Mouse (Mus musculus): ENCODE data around the gene Cep170b. TPM values are rescaled to one million over a fixed set of nuclear protein-coding genes. Genes with fewer than 3 reads are reported as not detected.

Cep170b gene
- polyA plus RNA-seq, 1 experiment = 22.8 TPM

DNA sequence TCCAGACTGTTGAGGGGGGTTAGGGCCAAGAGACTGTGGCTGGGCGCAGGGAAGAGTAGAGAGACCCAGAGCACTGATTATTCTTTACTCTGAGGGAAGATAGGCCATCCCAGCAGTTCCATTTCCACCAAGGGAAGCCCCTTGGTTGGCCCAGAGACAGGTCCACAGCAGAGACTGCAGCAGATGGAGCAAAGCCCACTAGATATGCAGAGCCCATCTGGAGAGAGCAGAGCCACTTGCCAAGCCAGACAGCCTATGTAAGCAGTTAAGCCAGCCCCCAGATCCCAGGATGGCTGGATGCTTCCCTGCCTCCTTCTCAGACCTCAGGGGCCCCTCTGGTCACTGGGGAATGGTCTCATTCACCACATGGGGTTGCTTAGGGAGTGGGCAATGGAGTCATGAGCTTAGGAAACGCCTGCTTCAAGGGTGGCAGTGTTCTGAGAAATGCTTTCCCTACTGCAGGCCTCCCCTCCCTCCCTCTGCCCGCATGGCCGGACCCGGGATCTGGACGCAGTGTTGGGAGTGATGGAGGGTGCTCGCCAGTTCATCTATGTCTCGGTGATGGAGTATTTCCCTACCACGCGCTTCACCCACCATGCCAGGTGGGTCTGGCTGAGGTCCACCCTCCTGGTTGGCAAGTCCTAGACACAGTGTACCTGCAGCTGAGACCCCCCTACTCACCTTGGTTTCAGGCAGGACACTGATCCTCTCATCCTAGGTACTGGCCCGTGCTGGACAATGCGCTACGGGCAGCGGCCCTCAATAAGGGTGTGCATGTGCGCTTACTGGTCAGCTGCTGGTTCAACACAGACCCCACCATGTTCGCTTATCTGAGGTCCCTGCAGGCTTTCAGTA is 47.0 kb downstream of the Cep170b start:
- Histone ChIP-seq H3K4me2 (ENCODE audit: low read depth) (no peak overlapping the region), H3K27me3 (ENCODE audit: control insufficient read depth, insufficient read depth, insufficient read length) (no peaks in the 10 kb centered on the region), H3K4me3 (no peak overlapping the region), H3ac (ENCODE audit: control insufficient read depth, insufficient read length) (no peak overlapping the region), H3K79me2 (ENCODE audit: control insufficient read depth, insufficient read depth) (no peaks in the 10 kb centered on the region), H3K36me3 (ENCODE audit: control insufficient read depth, insufficient read depth) (no peaks in the 10 kb centered on the region)
- no peak for TF ChIP-seq E2F4 (IDR thresholded peaks at IDR 0.05; ENCODE audit: insufficient read depth)
- TF ChIP-seq TCF12 (IDR thresholded peaks at IDR 0.05; ENCODE audit: insufficient read depth, poor library complexity, severe bottlenecking) = no peak
- no peak for TF ChIP-seq USF1 (IDR thresholded peaks at IDR 0.05; ENCODE audit: low read depth)
- no peak for TF ChIP-seq CEBPB (IDR thresholded peaks at IDR 0.05; ENCODE audit: insufficient read depth, poor library complexity, severe bottlenecking)
- no peak for TF ChIP-seq MYOG (IDR thresholded peaks at IDR 0.05; ENCODE audit: control insufficient read depth in 1 of 3, insufficient read depth in 1 of 3, insufficient read length in 2 of 3, low read depth in 2 of 3)
- TF ChIP-seq SRF (IDR thresholded peaks at IDR 0.05; ENCODE audit: control insufficient read depth, insufficient read length, low read depth) = no peak
- TF ChIP-seq TCF3 (IDR thresholded peaks at IDR 0.05; ENCODE audit: insufficient read length, low read depth) = no peak
- no peak for TF ChIP-seq POLR2AphosphoS2 (IDR thresholded peaks at IDR 0.05; ENCODE audit: insufficient read length, low read depth)
- no peak for TF ChIP-seq POLR2A (IDR thresholded peaks at IDR 0.05; ENCODE audit: insufficient read length, low read depth)

DNA sequence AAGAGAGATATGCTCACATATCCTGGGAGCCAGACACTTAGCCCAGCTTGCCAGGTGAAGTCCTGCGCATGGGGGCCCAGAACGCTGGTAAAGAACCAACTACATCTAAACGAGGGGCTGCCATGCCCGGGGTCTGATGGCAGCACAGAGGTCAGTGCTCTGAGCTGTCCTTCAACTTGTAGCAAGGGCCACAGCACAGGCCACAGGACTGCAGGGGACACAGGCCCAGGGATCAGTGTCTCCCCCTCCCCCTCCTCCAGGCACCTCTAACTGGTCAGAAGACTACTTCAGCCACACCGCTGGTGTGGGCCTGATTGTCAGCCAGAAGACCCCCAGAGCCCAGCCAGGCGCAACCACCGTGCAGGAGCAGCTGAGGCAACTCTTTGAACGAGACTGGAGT is 47.9 kb downstream of the Cep170b start:
- no peaks in the 10 kb centered on the region for H3K79me2 ChIP-seq (ENCODE audit: control insufficient read depth, insufficient read depth)
- H3K4me2 ChIP-seq (ENCODE audit: low read depth) = no peak overlapping the region
- H3K4me3 ChIP-seq = no peak overlapping the region
- no peaks in the 10 kb centered on the region for H3K27me3 ChIP-seq (ENCODE audit: control insufficient read depth, insufficient read depth, insufficient read length)
- no peak for TF ChIP-seq E2F4 (IDR thresholded peaks at IDR 0.05; ENCODE audit: insufficient read depth)
- no peak for TF ChIP-seq TCF12 (IDR thresholded peaks at IDR 0.05; ENCODE audit: insufficient read depth, poor library complexity, severe bottlenecking)
- TF ChIP-seq USF1 (IDR thresholded peaks at IDR 0.05; ENCODE audit: low read depth) = no peak
- no peak for TF ChIP-seq SRF (IDR thresholded peaks at IDR 0.05; ENCODE audit: control insufficient read depth, insufficient read length, low read depth)
- TF ChIP-seq MYOG (IDR thresholded peaks at IDR 0.05; ENCODE audit: control insufficient read depth in 1 of 3, insufficient read depth in 1 of 3, insufficient read length in 2 of 3, low read depth in 2 of 3) = no peak
- no peak for TF ChIP-seq REST (IDR thresholded peaks at IDR 0.05; ENCODE audit: insufficient read depth, insufficient read length)
- no peak for TF ChIP-seq CEBPB (IDR thresholded peaks at IDR 0.05; ENCODE audit: insufficient read depth, poor library complexity, severe bottlenecking)
- no peak for TF ChIP-seq MYOD1 (IDR thresholded peaks at IDR 0.05; ENCODE audit: control insufficient read depth in 1 of 3, insufficient read length in 2 of 3, low read depth in 2 of 3)
- TF ChIP-seq POLR2A (IDR thresholded peaks at IDR 0.05; ENCODE audit: insufficient read length, low read depth) = no peak
- no peak for TF ChIP-seq MAX (IDR thresholded peaks at IDR 0.05; ENCODE audit: low read depth)
- no peak for TF ChIP-seq TCF3 (IDR thresholded peaks at IDR 0.05; ENCODE audit: insufficient read length, low read depth)
- TF ChIP-seq POLR2AphosphoS2 (IDR thresholded peaks at IDR 0.05; ENCODE audit: insufficient read length, low read depth) = no peak
- H3K36me3 ChIP-seq (ENCODE audit: control insufficient read depth, insufficient read depth) = no peaks in the 10 kb centered on the region
- no peak overlapping the region for H3ac ChIP-seq (ENCODE audit: control insufficient read depth, insufficient read length)

DNA sequence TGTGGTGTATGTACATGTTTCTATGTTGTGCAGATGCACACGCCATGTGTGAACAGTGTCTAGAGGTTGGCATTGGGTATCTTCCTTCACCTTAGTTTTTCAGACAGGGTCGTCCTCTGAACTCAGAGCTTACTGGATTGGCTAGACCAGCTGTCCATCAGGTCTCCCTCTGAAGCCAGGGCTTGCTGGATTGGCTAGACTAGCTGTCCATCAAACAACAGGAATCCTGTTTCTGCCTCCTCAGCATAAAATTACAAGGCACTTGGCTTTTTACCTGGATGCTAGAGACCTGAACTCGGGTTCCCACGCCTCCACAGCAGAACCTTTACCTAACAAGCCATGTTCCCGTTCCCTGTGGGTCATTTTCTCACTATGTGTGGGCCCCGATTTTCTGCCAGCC is 48.8 kb downstream of the Cep170b start:
- Histone ChIP-seq H3K36me3 (ENCODE audit: control insufficient read depth, insufficient read depth) (peaks cover 2% of the 10 kb centered on the region), H3K4me2 (ENCODE audit: low read depth) (no peak overlapping the region), H3ac (ENCODE audit: control insufficient read depth, insufficient read length) (no peak overlapping the region), H3K27me3 (ENCODE audit: control insufficient read depth, insufficient read depth, insufficient read length) (no peaks in the 10 kb centered on the region), H3K4me3 (no peak overlapping the region), H3K79me2 (ENCODE audit: control insufficient read depth, insufficient read depth) (no peaks in the 10 kb centered on the region)
- TF ChIP-seq REST (IDR thresholded peaks at IDR 0.05; ENCODE audit: insufficient read depth, insufficient read length) (no peak), CEBPB (IDR thresholded peaks at IDR 0.05; ENCODE audit: insufficient read depth, poor library complexity, severe bottlenecking) (no peak), E2F4 (IDR thresholded peaks at IDR 0.05; ENCODE audit: insufficient read depth) (no peak)

DNA sequence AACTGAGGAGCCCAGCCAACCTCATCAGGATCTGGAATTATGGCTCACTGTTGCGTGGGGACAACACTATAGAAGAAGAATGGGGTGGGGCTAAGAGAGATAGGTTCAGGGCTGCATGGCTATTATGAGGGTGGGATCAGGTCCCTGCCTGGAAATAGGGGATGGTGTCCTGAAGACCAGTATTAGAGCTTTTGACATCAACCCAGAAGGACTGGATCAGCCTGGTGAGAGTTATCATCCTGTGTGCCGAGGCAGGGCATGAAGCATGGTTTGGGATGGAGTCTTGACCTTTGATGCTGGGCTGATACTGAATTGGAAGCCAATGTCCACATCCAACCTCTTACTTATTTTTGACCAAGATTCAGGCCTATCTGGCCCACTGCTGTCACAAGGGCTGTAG is 49.5 kb downstream of the Cep170b start:
- no peak overlapping the region for H3ac ChIP-seq (ENCODE audit: control insufficient read depth, insufficient read length)
- H3K4me3 ChIP-seq = no peak overlapping the region
- H3K27me3 ChIP-seq (ENCODE audit: control insufficient read depth, insufficient read depth, insufficient read length) = no peaks in the 10 kb centered on the region
- TF ChIP-seq POLR2A (IDR thresholded peaks at IDR 0.05; ENCODE audit: insufficient read length, low read depth) (no peak), TCF12 (IDR thresholded peaks at IDR 0.05; ENCODE audit: insufficient read depth, poor library complexity, severe bottlenecking) (no peak), POLR2AphosphoS2 (IDR thresholded peaks at IDR 0.05; ENCODE audit: insufficient read length, low read depth) (no peak), MAX (IDR thresholded peaks at IDR 0.05; ENCODE audit: low read depth) (no peak), SRF (IDR thresholded peaks at IDR 0.05; ENCODE audit: control insufficient read depth, insufficient read length, low read depth) (no peak), REST (IDR thresholded peaks at IDR 0.05; ENCODE audit: insufficient read depth, insufficient read length) (no peak), E2F4 (IDR thresholded peaks at IDR 0.05; ENCODE audit: insufficient read depth) (no peak), CEBPB (IDR thresholded peaks at IDR 0.05; ENCODE audit: insufficient read depth, poor library complexity, severe bottlenecking) (no peak), TCF3 (IDR thresholded peaks at IDR 0.05; ENCODE audit: insufficient read length, low read depth) (no peak), MYOD1 (IDR thresholded peaks at IDR 0.05; ENCODE audit: control insufficient read depth in 1 of 3, insufficient read length in 2 of 3, low read depth in 2 of 3) (no peak)
- H3K79me2 ChIP-seq (ENCODE audit: control insufficient read depth, insufficient read depth) = no peaks in the 10 kb centered on the region
- H3K36me3 ChIP-seq (ENCODE audit: control insufficient read depth, insufficient read depth) = peaks cover 8% of the 10 kb centered on the region
- H3K4me2 ChIP-seq (ENCODE audit: low read depth) = no peak overlapping the region

DNA sequence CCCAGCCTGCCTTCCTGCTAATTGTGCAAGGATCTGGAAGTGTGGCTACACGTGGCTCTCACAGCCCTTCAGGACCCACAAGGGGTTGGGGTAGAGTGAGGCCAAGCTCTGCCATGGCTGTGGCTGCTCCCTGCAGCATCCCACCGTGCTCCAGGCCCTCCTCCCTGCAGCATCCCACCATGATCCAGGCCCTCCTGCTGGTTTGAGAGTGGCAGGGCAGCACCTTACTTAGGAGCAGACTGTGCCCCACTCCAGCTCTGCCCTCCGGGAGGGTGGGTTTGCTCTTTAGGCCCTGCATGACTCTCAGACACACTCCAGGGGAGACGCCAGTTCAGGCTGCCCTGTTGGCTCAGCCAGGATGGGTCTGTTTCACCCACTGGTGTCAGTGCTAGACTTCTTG is 50.1 kb downstream of the Cep170b start:
- peaks cover 15% of the 10 kb centered on the region for H3K36me3 ChIP-seq (ENCODE audit: control insufficient read depth, insufficient read depth)
- H3K4me3 ChIP-seq = no peak overlapping the region
- H3K27me3 ChIP-seq (ENCODE audit: control insufficient read depth, insufficient read depth, insufficient read length) = no peaks in the 10 kb centered on the region
- no peak overlapping the region for H3K4me2 ChIP-seq (ENCODE audit: low read depth)
- no peaks in the 10 kb centered on the region for H3K79me2 ChIP-seq (ENCODE audit: control insufficient read depth, insufficient read depth)
- no peak for TF ChIP-seq TCF3 (IDR thresholded peaks at IDR 0.05; ENCODE audit: insufficient read length, low read depth)
- TF ChIP-seq MAX (IDR thresholded peaks at IDR 0.05; ENCODE audit: low read depth) = no peak
- TF ChIP-seq MYOG (IDR thresholded peaks at IDR 0.05; ENCODE audit: control insufficient read depth in 1 of 3, insufficient read depth in 1 of 3, insufficient read length in 2 of 3, low read depth in 2 of 3) = no peak
- peak; percentile 77 for TF ChIP-seq POLR2AphosphoS2 (IDR thresholded peaks at IDR 0.05; ENCODE audit: insufficient read length, low read depth)
- TF ChIP-seq POLR2A (IDR thresholded peaks at IDR 0.05; ENCODE audit: insufficient read length, low read depth) = peak; percentile 14
- TF ChIP-seq CEBPB (IDR thresholded peaks at IDR 0.05; ENCODE audit: insufficient read depth, poor library complexity, severe bottlenecking) = no peak
- no peak for TF ChIP-seq TCF12 (IDR thresholded peaks at IDR 0.05; ENCODE audit: insufficient read depth, poor library complexity, severe bottlenecking)
- H3ac ChIP-seq (ENCODE audit: control insufficient read depth, insufficient read length) = no peak overlapping the region

Measured in myocyte (in vitro differentiated cells).